Mouse (Mus musculus): Measurements from ENCODE around the gene Bend6.
"Not testable (repeated sequence)": the region's sequence is repeated elsewhere in the genome, so short reads cannot be mapped to it uniquely, and the experiment has no call there.

Gene Bend6

DNA sequence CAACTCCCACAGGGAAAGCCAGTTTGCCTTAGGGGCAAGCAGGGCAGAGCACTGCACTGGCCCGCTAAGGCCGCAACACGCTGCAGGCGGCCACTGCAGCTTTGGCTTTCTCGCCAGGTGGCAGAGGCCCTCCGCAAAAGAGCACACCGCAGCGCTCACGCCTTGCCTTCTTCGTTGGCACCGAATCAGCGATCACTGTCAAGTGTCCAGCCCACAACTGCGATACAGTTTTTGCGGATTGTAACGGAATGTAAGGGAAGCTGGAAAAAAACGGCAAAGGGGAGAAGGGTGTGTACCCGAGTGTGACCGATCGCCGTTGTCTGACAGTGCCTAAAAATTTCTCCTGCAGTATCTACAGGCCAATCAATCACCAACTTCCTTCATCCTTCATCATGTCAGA is 689 bp downstream of the Bend6 start:
- DNase-seq (ENCODE audit: low read depth, low spot score), result no peak

DNA sequence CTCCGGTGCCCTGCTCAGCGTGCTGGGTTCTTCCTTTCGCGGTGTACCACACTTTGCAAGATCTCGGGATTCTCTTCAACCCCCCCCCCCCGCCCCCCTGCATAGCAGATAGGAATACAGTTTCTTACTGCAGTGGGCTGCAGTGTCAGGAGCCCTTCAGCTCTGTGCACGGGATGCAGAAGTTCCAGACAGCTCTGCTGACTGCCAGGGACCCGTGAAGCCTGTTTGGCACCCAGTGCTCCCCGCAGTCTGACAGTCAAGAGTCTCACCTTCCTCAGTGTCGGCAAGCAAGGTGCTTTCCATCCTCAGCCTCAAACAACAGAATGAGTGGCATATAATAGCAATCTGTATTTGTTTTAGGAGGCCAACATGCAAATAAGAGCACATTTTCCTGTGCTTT is 1.4 kb downstream of the Bend6 start:
- DNase-seq (ENCODE audit: low read depth, low spot score), result no peak

- DNase-seq (ENCODE audit: low read depth, low spot score), result peak; percentile 17
Measured at GRCm38 (mm10) chr1:33903587-33903986, 4.0 kb downstream of the Bend6 start.

- DNase-seq (ENCODE audit: low read depth, low spot score), result no peak
Measured at GRCm38 (mm10) chr1:33900175-33900574, 7.4 kb downstream of the Bend6 start.

DNA sequence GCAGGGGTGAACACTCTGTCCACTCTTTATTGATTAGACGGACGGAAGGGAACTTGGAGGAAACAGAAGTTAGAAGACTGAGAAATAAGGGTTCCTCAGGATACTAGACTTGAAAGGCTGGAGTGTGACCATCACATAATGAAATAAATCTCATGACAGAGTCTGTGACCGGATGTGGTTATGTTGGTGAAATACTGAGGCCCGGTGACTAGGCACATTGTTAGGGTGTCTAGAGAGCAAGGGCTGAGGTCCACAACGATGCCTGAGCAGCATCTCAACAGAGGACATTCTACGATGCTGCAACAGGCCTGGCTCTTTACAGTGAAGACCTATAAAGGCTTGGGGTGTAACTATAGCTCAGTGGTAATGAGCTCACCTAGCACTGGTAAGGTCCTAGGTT is 9.2 kb downstream of the Bend6 start:
- no peak for DNase-seq (ENCODE audit: low read depth, low spot score)

- DNase-seq (ENCODE audit: low read depth, low spot score), result no peak
Measured at GRCm38 (mm10) chr1:33897426-33897825, 10.2 kb downstream of the Bend6 start.

- DNase-seq (ENCODE audit: low read depth, low spot score), result no peak
Measured at GRCm38 (mm10) chr1:33896666-33897065, 10.9 kb downstream of the Bend6 start.

GRCm38 (mm10) chr1:33896116-33896515 is 11.5 kb downstream of the Bend6 start:
- no peak for DNase-seq (ENCODE audit: low read depth, low spot score)

GRCm38 (mm10) chr1:33892784-33893183 is 14.8 kb downstream of the Bend6 start:
- no peak for DNase-seq (ENCODE audit: low read depth, low spot score)

GRCm38 (mm10) chr1:33883102-33883839 is 24.3 kb downstream of the Bend6 start:
- no peak for DNase-seq (ENCODE audit: low read depth, low spot score)

DNA sequence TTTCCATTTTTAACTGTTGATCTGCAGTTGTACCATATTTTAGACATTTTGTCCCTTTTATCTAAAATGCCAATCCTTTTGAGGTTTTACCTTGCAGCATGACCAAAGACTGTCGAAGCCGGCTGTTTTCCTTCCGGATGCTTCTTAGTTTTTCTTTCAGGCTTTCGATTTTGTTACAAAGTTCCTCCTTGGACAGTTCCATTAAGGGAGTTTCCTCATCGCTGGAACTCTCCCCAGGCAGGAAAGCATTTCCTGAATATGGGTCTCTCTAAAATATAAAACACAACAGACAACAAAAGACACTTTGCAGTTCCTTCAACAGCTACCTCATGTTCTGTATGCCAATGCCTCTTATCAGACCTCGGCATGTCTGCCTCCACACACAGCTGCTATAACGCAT is 29.4 kb downstream of the Bend6 start:
- DNase-seq (ENCODE audit: low read depth, low spot score), result no peak

- DNase-seq (ENCODE audit: low read depth, low spot score), result peak; percentile 7
Measured at GRCm38 (mm10) chr1:33876416-33876815, 31.2 kb downstream of the Bend6 start.

- no peak for DNase-seq (ENCODE audit: low read depth, low spot score)
Measured at GRCm38 (mm10) chr1:33875691-33876090, 31.9 kb downstream of the Bend6 start.

GRCm38 (mm10) chr1:33873561-33873960 is 34.1 kb downstream of the Bend6 start:
- no peak for DNase-seq (ENCODE audit: low read depth, low spot score)

DNA sequence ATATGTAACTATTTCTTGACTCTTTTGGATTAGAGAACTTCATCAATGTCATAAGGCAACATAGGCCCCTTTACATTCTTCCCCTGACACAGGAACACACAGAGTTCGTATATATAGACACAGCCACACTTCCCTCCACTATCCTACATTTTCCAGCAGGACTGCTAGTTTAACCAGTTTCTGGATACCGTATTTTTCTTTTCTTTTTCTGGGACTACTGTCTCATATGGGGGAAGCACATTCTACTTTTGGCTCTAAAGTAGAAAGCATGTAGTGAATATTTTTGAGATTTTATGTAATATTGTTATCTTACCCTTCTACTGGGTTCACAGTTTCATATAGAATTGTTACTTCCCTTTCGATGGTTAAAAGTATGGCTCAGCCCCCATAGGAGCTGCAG is 38.2 kb downstream of the Bend6 start:
- DNase-seq (ENCODE audit: low read depth, low spot score), result no peak

DNA sequence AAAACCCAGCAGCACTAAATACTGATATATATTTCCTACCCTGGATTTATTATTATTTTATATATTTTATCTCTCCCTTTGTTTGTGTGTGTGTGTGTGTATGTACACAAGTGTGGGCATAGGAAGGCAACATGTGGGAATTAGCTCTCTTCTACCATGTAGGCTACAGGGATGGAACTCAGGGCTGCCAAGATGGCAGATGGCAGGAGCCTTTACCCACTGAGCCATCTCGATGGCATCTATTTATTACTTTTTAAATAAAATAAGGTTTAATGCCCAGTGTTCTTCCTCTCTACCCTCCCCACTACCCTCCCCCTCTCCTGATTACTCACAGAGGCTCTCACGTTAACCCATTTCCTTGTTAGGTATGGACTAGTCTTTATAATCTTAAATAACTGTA is 38.6 kb downstream of the Bend6 start:
- no peak for DNase-seq (ENCODE audit: low read depth, low spot score)

GRCm38 (mm10) chr1:33846807-33847206 is 60.8 kb downstream of the Bend6 start:
- no peak for DNase-seq (ENCODE audit: low read depth, low spot score)

GRCm38 (mm10) chr1:33843823-33844222 is 63.8 kb downstream of the Bend6 start:
- DNase-seq (ENCODE audit: low read depth, low spot score), result no peak

GRCm38 (mm10) chr1:33838952-33839351 is 68.7 kb downstream of the Bend6 start:
- not testable (repeated sequence) for DNase-seq (ENCODE audit: low read depth, low spot score)

DNA sequence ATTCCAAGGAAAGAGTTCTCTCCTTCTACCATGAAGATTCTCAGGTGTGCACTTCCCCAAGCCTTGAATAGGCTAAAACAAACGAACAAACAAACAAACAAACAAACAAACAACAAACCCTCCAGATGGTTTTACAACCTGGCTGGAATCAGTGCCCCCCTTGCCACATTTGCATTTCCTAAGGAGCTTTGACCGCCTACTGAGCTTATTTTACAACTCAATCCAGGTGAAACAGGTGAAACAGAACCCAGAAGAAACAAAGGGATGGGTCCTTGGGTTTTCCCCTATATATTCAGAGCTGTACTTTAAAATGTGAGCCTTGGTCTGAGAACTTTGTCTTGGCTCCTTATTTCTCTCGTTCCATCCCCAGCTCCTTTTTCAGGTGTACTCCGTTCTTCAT is 77.0 kb downstream of the Bend6 start:
- DNase-seq (ENCODE audit: low read depth, low spot score), result no peak

GRCm38 (mm10) chr1:33817931-33818330 is 89.7 kb downstream of the Bend6 start:
- no peak for DNase-seq (ENCODE audit: low read depth, low spot score)

GRCm38 (mm10) chr1:33813868-33814794 is 93.5 kb downstream of the Bend6 start, which contains the start of gene Zfp451:
Gene Zfp451, minus strand, starts transcription at chr1:33814595.
- DNase-seq (ENCODE audit: low read depth, low spot score), result peak; percentile 67

GRCm38 (mm10) chr1:33813495-33813867 is 94.1 kb downstream of the Bend6 start:
- no peak for DNase-seq (ENCODE audit: low read depth, low spot score)

Data from skeletal muscle tissue, adult 2 months (tissue).